Mouse (Mus musculus): ENCODE data around the gene Clec4g. TPM values are rescaled to one million over a fixed set of nuclear protein-coding genes. Genes with fewer than 3 reads are reported as not detected.

Gene Clec4g
- polyA plus RNA-seq (2012) = not detected in 2 replicates

GRCm38 (mm10) chr8:3720551-3720950, at the start of gene Clec4g:
TSS of gene Clec4g (minus strand) at chr8:3720651.

GRCm38 (mm10) chr8:3748761-3749160, 28.3 kb upstream of the Clec4g start, which contains the start of gene Cd209a:
TSS of gene Cd209a (minus strand) at chr8:3748984.

DNA sequence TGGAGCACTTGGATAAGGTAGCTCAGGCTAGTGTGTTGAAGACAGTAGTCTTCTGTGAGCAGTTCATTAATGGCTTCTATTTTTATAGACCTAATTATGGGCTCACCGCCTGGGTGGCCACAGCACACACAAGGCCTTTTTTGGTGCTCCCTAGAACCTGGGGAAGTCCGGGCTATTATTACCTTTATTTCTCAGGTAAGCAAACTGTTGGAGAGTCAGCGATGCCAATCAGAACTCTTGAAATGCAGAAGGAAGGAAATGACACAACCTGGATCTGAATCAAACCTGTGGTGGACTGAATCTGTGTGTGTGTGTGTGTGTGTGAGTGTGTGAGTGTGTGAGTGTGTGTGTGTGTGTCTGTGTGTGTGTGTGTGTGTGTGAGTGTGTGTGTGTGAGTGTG, 26.3 kb downstream of the Clec4g start, which contains the start of gene Fcer2a:
Fcer2a (minus strand) TSS at position 55 of the 400 bp plus-strand sequence.

GRCm38 (mm10) chr8:3676131-3676992, 44.1 kb downstream of the Clec4g start, which contains the start of gene Trappc5:
TSS of gene Trappc5 (plus strand) at chr8:3676299.

GRCm38 (mm10) chr8:3671980-3672491, 48.4 kb downstream of the Clec4g start, which contains the start of gene Fcor:
TSS of gene Fcor (minus strand) at chr8:3672362.

DNA sequence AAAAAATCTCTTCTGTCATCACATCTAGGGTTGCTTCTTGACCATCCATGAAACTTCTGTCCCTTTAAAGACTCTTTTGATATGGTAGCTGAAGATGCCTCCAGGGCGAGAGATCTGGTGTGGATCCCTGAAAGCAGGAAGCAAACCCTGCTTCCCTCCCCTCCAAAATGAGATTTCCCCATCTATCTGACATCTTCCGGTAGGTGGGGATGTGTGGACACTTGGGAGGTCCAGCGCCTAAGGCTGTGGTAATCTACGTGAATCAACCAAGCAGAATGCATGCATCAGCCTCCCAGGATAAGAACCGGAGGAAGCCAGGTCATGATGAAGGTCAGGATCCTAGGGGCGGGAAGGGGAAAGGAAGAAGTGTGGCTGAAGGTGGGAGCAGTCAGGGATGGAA, 54.9 kb downstream of the Clec4g start, which contains the start of gene Mcemp1:
Mcemp1 (plus strand) TSS at position 248 of the 400 bp plus-strand sequence.

Other genes with a start within 250 kb of the Clec4g start
- 0.84 and 2.1 TPM in 2 replicates for gene Tex45, start 249.8 kb downstream of the Clec4g start, polyA plus RNA-seq (2012)
- 29.0 and 32.0 TPM in 2 replicates for gene Zfp358, start 227.5 kb downstream of the Clec4g start, polyA plus RNA-seq (2012)
- 235 and 263 TPM in 2 replicates for gene Mcoln1, start 220.2 kb downstream of the Clec4g start, polyA plus RNA-seq (2012)
- gene Pnpla6, start 205.3 kb downstream of the Clec4g start, polyA plus RNA-seq (2012) = 16.6 and 22.7 TPM in 2 replicates
- not detected in 2 replicates for gene C330021F23Rik, start 152.7 kb downstream of the Clec4g start, polyA plus RNA-seq (2012)
- 2.4 and 4.9 TPM in 2 replicates for gene Camsap3, start 133.4 kb downstream of the Clec4g start, polyA plus RNA-seq (2012)
- 51.6 and 63.7 TPM in 2 replicates for gene Xab2, start 99.3 kb downstream of the Clec4g start, polyA plus RNA-seq (2012)
- gene Pet100, start 99.1 kb downstream of the Clec4g start, polyA plus RNA-seq (2012) = 29.3 and 51.7 TPM in 2 replicates
- gene Pcp2, start 95.1 kb downstream of the Clec4g start, polyA plus RNA-seq (2012) = not detected in 2 replicates
- 427 and 433 TPM in 2 replicates for gene Stxbp2, start 89.7 kb downstream of the Clec4g start, polyA plus RNA-seq (2012)
- gene Retn, start 64.9 kb downstream of the Clec4g start, polyA plus RNA-seq (2012) = 0.27 TPM in 1 of 2 replicates, not detected in the other
- 0.38 and 1.2 TPM in 2 replicates for gene Mcemp1, start 54.9 kb downstream of the Clec4g start, polyA plus RNA-seq (2012)
- gene Fcor, start 48.3 kb downstream of the Clec4g start, polyA plus RNA-seq (2012) = 4.1 and 4.9 TPM in 2 replicates
- gene Trappc5, start 44.4 kb downstream of the Clec4g start, polyA plus RNA-seq (2012) = 34.8 and 35.6 TPM in 2 replicates
- gene Fcer2a, start 26.5 kb downstream of the Clec4g start, polyA plus RNA-seq (2012) = 0.05 and 0.39 TPM in 2 replicates
- gene Cd209a, start 28.3 kb upstream of the Clec4g start, polyA plus RNA-seq (2012) = 0.40 TPM in 1 of 2 replicates, not detected in the other
- not detected in 2 replicates for gene Cd209e, start 133.7 kb upstream of the Clec4g start, polyA plus RNA-seq (2012)
- not detected in 2 replicates for gene Cd209d, start 157.9 kb upstream of the Clec4g start, polyA plus RNA-seq (2012)
- gene Cd209b, start 206.2 kb upstream of the Clec4g start, polyA plus RNA-seq (2012) = not detected in 2 replicates
- gene Cd209c, start 234.1 kb upstream of the Clec4g start, polyA plus RNA-seq (2012) = not detected in 2 replicates